Mouse (Mus musculus) cerebellum, adult 18-20 months (tissue): Measurements from ENCODE around the gene Gm11555.
"Not testable (repeated sequence)": the region's sequence is repeated elsewhere in the genome, so short reads cannot be mapped to it uniquely, and the experiment has no call there.

Experiments
- DNase-seq, 2 experiments: peaks; one replicate each; pipeline ENCODE4 v3.0.0; 2021

Gene Gm11555

GRCm38 (mm10) chr11:99650136-99650535 lies at the start of gene Gm11555:
Gene Gm11555, minus strand, starts transcription at chr11:99650236.
- no peak for DNase-seq

GRCm38 (mm10) chr11:99690463-99690862 lies 40.4 kb upstream of the Gm11555 start, which contains the start of gene Gm14190:
Gene Gm14190, minus strand, starts transcription at chr11:99690740.
- no peak for DNase-seq

GRCm38 (mm10) chr11:99685235-99685634 lies 35.2 kb upstream of the Gm11555 start:
- not testable (repeated sequence) for DNase-seq

GRCm38 (mm10) chr11:99683481-99683880 lies 33.4 kb upstream of the Gm11555 start:
- no peak for DNase-seq

- DNase-seq: no peak
Observed at GRCm38 (mm10) chr11:99665860-99666259, 15.8 kb upstream of the Gm11555 start, which contains the start of gene Krtap4-6. Gene Krtap4-6, minus strand, starts transcription at chr11:99665960.

- DNase-seq: no peak
Observed at GRCm38 (mm10) chr11:99662802-99663201, 12.8 kb upstream of the Gm11555 start.

GRCm38 (mm10) chr11:99659256-99659655 lies 9.2 kb upstream of the Gm11555 start:
- DNase-seq: no peak

- not testable (repeated sequence) for DNase-seq
Observed at GRCm38 (mm10) chr11:99658467-99659010, 8.5 kb upstream of the Gm11555 start, which contains the start of gene Gm11563. Gene Gm11563, minus strand, starts transcription at chr11:99658960.

- DNase-seq: no peak
Observed at GRCm38 (mm10) chr11:99657051-99657450, 7.0 kb upstream of the Gm11555 start.

- DNase-seq: no peak
Observed at GRCm38 (mm10) chr11:99646444-99646843, 3.6 kb downstream of the Gm11555 start.

- no peak for DNase-seq
Observed at GRCm38 (mm10) chr11:99644351-99644750, 5.7 kb downstream of the Gm11555 start.

- DNase-seq: not testable (repeated sequence)
Observed at GRCm38 (mm10) chr11:99643635-99644139, 6.3 kb downstream of the Gm11555 start, which contains the start of gene Krtap4-7. Gene Krtap4-7, minus strand, starts transcription at chr11:99644089.

GRCm38 (mm10) chr11:99640926-99641325 lies 9.1 kb downstream of the Gm11555 start:
- DNase-seq: no peak

GRCm38 (mm10) chr11:99637086-99637485 lies 12.9 kb downstream of the Gm11555 start:
- no peak for DNase-seq

- DNase-seq: no peak
Observed at GRCm38 (mm10) chr11:99634653-99635134, 15.3 kb downstream of the Gm11555 start, which contains the start of gene Krtap4-2. Gene Krtap4-2, minus strand, starts transcription at chr11:99635084.

GRCm38 (mm10) chr11:99633293-99633692 lies 16.7 kb downstream of the Gm11555 start:
- no peak for DNase-seq

GRCm38 (mm10) chr11:99630890-99631289 lies 19.1 kb downstream of the Gm11555 start:
- DNase-seq: no peak

- DNase-seq: no peak
Observed at GRCm38 (mm10) chr11:99628138-99628537, 21.9 kb downstream of the Gm11555 start, which contains the start of gene Krtap4-1. Gene Krtap4-1, minus strand, starts transcription at chr11:99628238.

GRCm38 (mm10) chr11:99620335-99620734 lies 29.7 kb downstream of the Gm11555 start, which contains the start of gene Gm11562:
Gene Gm11562, minus strand, starts transcription at chr11:99620435.
- no peak for DNase-seq

- no peak for DNase-seq
Observed at GRCm38 (mm10) chr11:99614796-99615363, 35.2 kb downstream of the Gm11555 start, which contains the start of gene Krtap2-4. Gene Krtap2-4, minus strand, starts transcription at chr11:99614846.

GRCm38 (mm10) chr11:99610089-99610488 lies 39.9 kb downstream of the Gm11555 start, which contains the start of gene Gm11937:
Gene Gm11937, minus strand, starts transcription at chr11:99610189.
- DNase-seq: not testable (repeated sequence)

GRCm38 (mm10) chr11:99609126-99609525 lies 40.9 kb downstream of the Gm11555 start:
- DNase-seq: peak; percentile 19 to 37

GRCm38 (mm10) chr11:99603208-99603607 lies 46.8 kb downstream of the Gm11555 start, which contains the start of gene Gm11938:
Gene Gm11938, minus strand, starts transcription at chr11:99603308.
- not testable (repeated sequence) for DNase-seq
